Mouse (Mus musculus): ENCODE data around the gene Sirt5. TPM values are rescaled to one million over a fixed set of nuclear protein-coding genes. Genes with fewer than 3 reads are reported as not detected.
A peak's percentile ranks its signal among the peaks of the same experiment; 100 is the strongest.

The Sirt5 gene
- polyA plus RNA-seq, 2 experiments from 2014 or later = 21.7 to 25.4 TPM

- ATAC-seq = no peak
Measured at GRCm38 (mm10) chr13:43374918-43375432, 9.7 kb downstream of the Sirt5 start.

GRCm38 (mm10) chr13:43379989-43380388 is 14.7 kb downstream of the Sirt5 start:
- no peak for ATAC-seq

- no peak for ATAC-seq
Measured at GRCm38 (mm10) chr13:43385321-43385720, 20.0 kb downstream of the Sirt5 start.

- no peak for ATAC-seq
Measured at GRCm38 (mm10) chr13:43397700-43398296, 32.5 kb downstream of the Sirt5 start.

- ATAC-seq = peak; percentile 93
Measured at GRCm38 (mm10) chr13:43398297-43399080, 33.2 kb downstream of the Sirt5 start, which contains the start of gene Nol7. TSS of gene Nol7 (plus strand) at chr13:43398390.

- no peak for ATAC-seq
Measured at GRCm38 (mm10) chr13:43399576-43399975, 34.3 kb downstream of the Sirt5 start.

- no peak for ATAC-seq
Measured at GRCm38 (mm10) chr13:43412311-43412710, 47.0 kb downstream of the Sirt5 start.

- no peak for ATAC-seq
Measured at GRCm38 (mm10) chr13:43413611-43414010, 48.3 kb downstream of the Sirt5 start.

- peak; percentile 49 for ATAC-seq
Measured at GRCm38 (mm10) chr13:43415249-43415648, 50.0 kb downstream of the Sirt5 start.

GRCm38 (mm10) chr13:43428436-43428835 is 63.1 kb downstream of the Sirt5 start:
- ATAC-seq = no peak

- no peak for ATAC-seq
Measured at GRCm38 (mm10) chr13:43433395-43433794, 68.1 kb downstream of the Sirt5 start.

- ATAC-seq = no peak
Measured at GRCm38 (mm10) chr13:43440376-43440775, 75.1 kb downstream of the Sirt5 start.

- no peak for ATAC-seq
Measured at GRCm38 (mm10) chr13:43442551-43442950, 77.3 kb downstream of the Sirt5 start.

GRCm38 (mm10) chr13:43443706-43444105 is 78.4 kb downstream of the Sirt5 start:
- no peak for ATAC-seq

GRCm38 (mm10) chr13:43444717-43445116 is 79.4 kb downstream of the Sirt5 start:
- ATAC-seq = no peak

Other genes starting within 250 kb of the Sirt5 start
- gene Tbc1d7, start 194.0 kb upstream of the Sirt5 start, polyA plus RNA-seq (2017; shearing (Covaris generic)) = 10 to 100 TPM; 14.1 to 14.3 TPM
- gene Gfod1, start 61.3 kb upstream of the Sirt5 start, polyA plus RNA-seq (2017; shearing (Covaris generic)) = 1 to 10 TPM; 2.5 to 4.0 TPM
- 100 to 1,000 TPM; 146 to 156 TPM for gene Nol7, start 32.9 kb downstream of the Sirt5 start, polyA plus RNA-seq (2017; shearing (Covaris generic))
- 10 to 100 TPM; 28.5 to 32.8 TPM for gene Ranbp9, start 115.8 kb downstream of the Sirt5 start, polyA plus RNA-seq (2017; shearing (Covaris generic))
- 10 to 100 TPM; 11.0 to 11.2 TPM for gene Mcur1, start 194.7 kb downstream of the Sirt5 start, polyA plus RNA-seq (2017; shearing (Covaris generic))